Mouse (Mus musculus): ENCODE measurements around the gene Trpv2. TPM values are rescaled to one million over a fixed set of nuclear protein-coding genes. Genes with fewer than 3 reads are reported as not detected.

The Trpv2 gene
- 20.9 and 22.2 TPM in 2 replicates for polyA plus RNA-seq (2015; fragmentation: Nextera tagmentation; extraction: Ambion mirVana)

DNA sequence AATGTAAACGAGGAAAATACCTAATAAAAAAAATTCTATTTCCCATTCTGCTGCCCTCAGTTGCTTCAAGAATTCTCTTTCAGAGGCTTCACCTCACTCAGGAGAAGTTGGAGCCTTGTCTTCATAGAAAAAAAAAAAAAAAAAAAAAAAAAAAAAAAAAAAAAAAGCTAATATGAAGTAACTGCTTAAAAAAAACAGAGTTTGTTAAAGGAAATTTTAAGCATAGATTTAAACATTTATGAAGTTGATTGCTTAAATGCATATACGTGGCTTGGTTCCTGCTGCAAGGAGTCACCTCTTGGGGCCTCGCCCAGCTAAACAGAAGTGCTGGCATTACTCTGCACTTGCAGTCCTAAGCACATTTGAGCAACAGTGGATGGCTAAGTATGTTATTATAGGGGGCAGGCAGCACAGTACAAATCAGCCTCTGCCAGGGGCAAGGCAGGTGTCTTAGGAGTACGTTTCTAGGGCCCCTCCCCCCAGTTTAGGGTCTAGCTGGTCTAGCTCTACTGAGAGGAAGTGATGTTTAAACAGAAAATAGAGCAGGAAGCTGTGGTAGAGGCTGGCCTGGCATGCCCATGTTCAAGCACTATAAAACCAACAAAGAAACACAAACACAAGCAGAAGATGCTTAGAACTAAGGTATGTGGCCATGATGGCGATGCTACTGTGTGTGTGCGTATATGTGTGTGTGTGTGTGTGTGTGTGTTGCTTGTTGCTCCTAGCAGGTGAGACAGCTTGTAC is at the start of gene Trpv2:
Gene Trpv2 (plus strand): TSS at position 528 of the 744 bp plus-strand sequence.
- H3K27me3 ChIP-seq (ENCODE audit: control insufficient read depth, insufficient read depth, low read length) = no peaks in the 10 kb centered on the region; the same call in 1 of the 2 replicates
- peak within 1 kb of the TSS; percentile 99 for H3K4me2 ChIP-seq (ENCODE audit: low read depth, low read length)
- H3K4me3 ChIP-seq (replicated peaks; ENCODE audit: low read length) = peak within 1 kb of the TSS; percentile 65
- H3K9me3 ChIP-seq (replicated peaks; ENCODE audit: control insufficient read depth, low read length) = no peaks in the 10 kb centered on the region
- peaks cover 7% of the 10 kb centered on the region; the same call in 1 of the 2 replicates for H3K4me1 ChIP-seq (ENCODE audit: control insufficient read depth, insufficient read depth, low read length)
- no peak within 1 kb of the TSS for H3K27ac ChIP-seq (ENCODE audit: low read length)
- H3K9ac ChIP-seq (ENCODE audit: low read length) = no peak within 1 kb of the TSS; the same call in 1 of the 2 replicates
- ATAC-seq (ENCODE audit: insufficient read depth, low FRiP score) = no peak
- 74% methylated on average over 6 of the region's 6 CpGs for WGBS
- no peaks in the 10 kb centered on the region for H3K36me3 ChIP-seq (ENCODE audit: control insufficient read depth, insufficient read depth, low read length)

DNA sequence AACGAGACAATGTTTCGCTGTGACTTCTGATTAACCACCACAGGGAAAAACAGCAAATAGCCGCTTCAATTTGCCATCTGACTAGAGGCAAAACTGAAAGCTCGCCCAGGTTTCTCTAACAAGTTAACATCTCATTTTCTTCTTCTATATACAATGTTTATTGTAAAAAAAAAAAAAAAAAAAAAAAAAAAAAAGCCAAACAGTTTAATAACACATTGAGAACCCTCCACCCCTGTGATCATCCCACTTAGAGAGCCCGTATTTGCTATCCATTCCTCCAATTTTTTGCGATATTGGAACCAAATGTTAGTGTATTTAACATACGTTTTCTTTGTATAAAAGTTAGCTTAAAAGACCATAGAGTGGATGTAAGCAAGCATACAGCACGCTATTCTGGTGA is 37.2 kb upstream of the Trpv2 start:
- Histone ChIP-seq H3K4me3 (replicated peaks; ENCODE audit: low read length) (no peak overlapping the region), H3K4me1 (ENCODE audit: control insufficient read depth, insufficient read depth, low read length) (peaks cover 3% of the 10 kb centered on the region; the same call in 1 of the 2 replicates), H3K4me2 (ENCODE audit: low read depth, low read length) (no peak overlapping the region), H3K9ac (ENCODE audit: low read length) (no peak overlapping the region), H3K9me3 (replicated peaks; ENCODE audit: control insufficient read depth, low read length) (no peaks in the 10 kb centered on the region), H3K27ac (ENCODE audit: low read length) (no peak overlapping the region), H3K27me3 (ENCODE audit: control insufficient read depth, insufficient read depth, low read length) (peaks cover 4% of the 10 kb centered on the region; the same call in 1 of the 2 replicates), H3K36me3 (ENCODE audit: control insufficient read depth, insufficient read depth, low read length) (no peaks in the 10 kb centered on the region)
- no peak for ATAC-seq (ENCODE audit: insufficient read depth, low FRiP score)
- 86% methylated on average over 8 of the region's 8 CpGs for WGBS

DNA sequence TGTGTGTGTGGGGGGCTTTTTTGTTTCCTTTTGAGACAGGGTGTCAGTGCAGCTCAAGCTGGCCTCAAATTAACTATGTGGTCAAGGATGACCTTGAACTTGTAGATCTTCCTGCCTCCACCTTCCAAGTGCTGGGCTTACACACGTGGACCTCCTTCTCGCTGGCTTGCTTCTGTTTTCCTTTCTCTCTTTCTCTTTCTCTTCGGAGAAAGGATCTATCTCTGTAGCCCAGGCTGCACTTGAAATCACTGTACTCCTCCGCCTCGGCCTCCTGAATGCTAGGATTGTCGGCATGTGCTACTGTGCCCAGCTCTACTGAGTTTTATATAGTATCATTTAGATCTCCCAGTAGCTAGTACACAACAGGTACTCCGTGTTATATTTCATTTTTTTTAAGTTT is 36.7 kb upstream of the Trpv2 start:
- Histone ChIP-seq H3K9ac (ENCODE audit: low read length) (no peak overlapping the region), H3K36me3 (ENCODE audit: control insufficient read depth, insufficient read depth, low read length) (no peaks in the 10 kb centered on the region), H3K4me3 (replicated peaks; ENCODE audit: low read length) (no peak overlapping the region), H3K27ac (ENCODE audit: low read length) (no peak overlapping the region), H3K4me1 (ENCODE audit: control insufficient read depth, insufficient read depth, low read length) (peaks cover 3% of the 10 kb centered on the region; the same call in 1 of the 2 replicates), H3K4me2 (ENCODE audit: low read depth, low read length) (0 out of 2 replicates have a peak overlapping the region, but pooled peaks have one; percentile 3), H3K27me3 (ENCODE audit: control insufficient read depth, insufficient read depth, low read length) (peaks cover 4% of the 10 kb centered on the region; the same call in 1 of the 2 replicates), H3K9me3 (replicated peaks; ENCODE audit: control insufficient read depth, low read length) (no peaks in the 10 kb centered on the region)
- WGBS = 57% methylated on average over 7 of the region's 7 CpGs
- no peak for ATAC-seq (ENCODE audit: insufficient read depth, low FRiP score)

DNA sequence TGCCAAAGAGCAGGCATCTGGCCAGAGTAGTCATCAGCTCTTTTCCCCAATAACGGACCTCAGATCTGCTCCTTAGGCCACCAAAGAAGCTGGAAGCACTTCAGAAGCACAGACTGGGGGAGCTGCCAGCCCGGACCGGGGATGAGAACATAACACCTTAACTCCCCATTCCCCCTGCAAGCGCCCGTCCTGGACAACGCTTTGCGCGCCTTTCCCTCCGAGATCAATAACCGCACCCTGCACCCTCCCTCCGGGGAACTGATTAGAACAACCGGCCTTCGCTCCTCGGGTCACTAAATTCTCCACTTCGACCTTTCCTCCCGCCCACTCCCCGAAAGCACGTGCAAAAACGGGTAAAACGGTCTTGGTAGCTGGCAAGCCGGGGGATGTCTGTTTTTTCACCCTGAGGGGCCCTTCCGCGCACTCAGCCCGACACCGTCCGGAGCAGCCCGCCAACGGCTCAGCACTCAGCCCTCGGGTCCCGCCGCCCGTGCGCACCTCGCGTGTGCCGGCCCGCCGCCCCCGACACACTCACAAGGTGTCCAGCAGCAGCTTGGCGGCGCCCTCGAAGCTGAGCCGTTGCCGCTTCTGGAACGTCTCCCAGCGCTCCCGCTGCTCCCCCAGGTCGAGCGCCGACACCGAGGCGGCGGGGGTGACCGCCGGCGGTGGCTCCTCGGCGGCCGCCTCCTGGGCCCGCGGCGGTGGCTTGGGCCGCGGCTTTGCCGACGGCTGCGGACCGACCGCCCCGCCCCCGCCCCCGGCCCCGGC is 35.8 kb upstream of the Trpv2 start:
- Histone ChIP-seq H3K4me1 (ENCODE audit: control insufficient read depth, insufficient read depth, low read length) (peaks cover 3% of the 10 kb centered on the region; the same call in 1 of the 2 replicates), H3K27me3 (ENCODE audit: control insufficient read depth, insufficient read depth, low read length) (peaks cover 4% of the 10 kb centered on the region; the same call in 1 of the 2 replicates), H3K9ac (ENCODE audit: low read length) (peak overlapping the region; percentile 92), H3K27ac (ENCODE audit: low read length) (peak overlapping the region; percentile 34; the same call in 1 of the 2 replicates), H3K9me3 (replicated peaks; ENCODE audit: control insufficient read depth, low read length) (no peaks in the 10 kb centered on the region), H3K36me3 (ENCODE audit: control insufficient read depth, insufficient read depth, low read length) (no peaks in the 10 kb centered on the region), H3K4me3 (replicated peaks; ENCODE audit: low read length) (peak overlapping the region; percentile 79), H3K4me2 (ENCODE audit: low read depth, low read length) (peak overlapping the region; percentile 90)
- WGBS = under 1% methylated on average over 71 of the region's 73 CpGs
- ATAC-seq (ENCODE audit: insufficient read depth, low FRiP score) = peak; percentile 81

DNA sequence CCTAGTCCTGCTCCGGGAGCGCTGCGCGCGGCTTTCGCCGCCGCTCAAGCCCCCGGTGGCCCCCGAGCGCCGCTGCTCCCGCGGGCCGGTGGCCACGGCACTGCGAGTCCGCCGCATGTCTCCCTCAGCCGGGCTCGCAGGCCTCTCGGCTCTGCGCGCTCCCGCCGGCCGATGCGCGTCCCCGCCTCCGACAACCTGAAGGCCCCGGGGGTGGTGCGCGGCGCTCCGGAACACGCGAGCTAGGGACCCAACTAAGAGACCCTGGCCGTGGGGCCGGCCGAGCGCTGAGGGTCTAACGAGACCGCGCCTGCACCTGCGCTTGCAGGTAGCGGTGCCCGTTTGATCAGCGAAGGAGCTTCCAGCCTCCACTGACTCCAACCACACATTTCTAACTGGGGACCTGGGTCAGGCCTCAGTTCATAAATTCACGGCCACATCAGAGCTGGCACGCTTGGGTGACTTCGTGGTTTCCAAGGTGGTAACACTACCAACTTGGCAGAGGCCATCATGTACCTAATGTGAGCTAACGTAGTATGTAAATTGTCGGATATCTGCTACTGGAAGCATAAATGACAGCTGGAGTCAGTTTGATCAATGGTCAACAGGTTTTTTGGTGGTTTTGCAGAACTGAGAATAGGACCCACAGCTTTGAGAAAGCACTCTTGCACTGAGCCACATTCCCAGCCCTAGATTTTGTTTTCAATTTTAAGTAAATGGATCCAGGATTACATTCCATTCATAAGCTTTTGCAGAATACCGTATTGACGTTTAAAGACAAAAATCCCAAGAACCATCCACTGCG is 35.0 kb upstream of the Trpv2 start, which contains the start of gene Cenpv:
Gene Cenpv (minus strand): TSS at position 173 of the 802 bp plus-strand sequence.
- WGBS = 7% methylated on average over 53 of the region's 57 CpGs
- H3K27ac ChIP-seq (ENCODE audit: low read length) = peak within 1 kb of the TSS; percentile 34; the same call in 1 of the 2 replicates
- H3K9me3 ChIP-seq (replicated peaks; ENCODE audit: control insufficient read depth, low read length) = no peaks in the 10 kb centered on the region

DNA sequence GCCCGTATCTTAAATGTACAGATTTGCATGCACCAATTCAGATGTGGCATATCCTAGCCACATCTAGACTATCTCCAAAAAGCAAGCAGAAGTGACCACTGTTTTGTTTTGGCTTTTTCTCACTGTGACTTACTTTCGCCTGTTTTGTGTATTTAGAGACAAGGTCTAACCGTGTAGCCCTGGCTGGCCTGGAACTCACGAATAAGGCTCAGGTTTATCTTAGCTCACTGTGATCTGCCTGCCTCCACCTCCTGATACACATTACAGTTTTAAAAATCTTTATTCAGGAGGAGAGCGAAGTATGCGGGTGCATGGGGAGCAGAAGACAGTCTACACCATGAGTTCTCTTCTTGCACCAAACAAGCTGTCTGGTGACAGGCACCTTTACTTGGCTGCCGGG is 34.1 kb upstream of the Trpv2 start:
- H3K27me3 ChIP-seq (ENCODE audit: control insufficient read depth, insufficient read depth, low read length) = peaks cover 4% of the 10 kb centered on the region; the same call in 1 of the 2 replicates
- H3K36me3 ChIP-seq (ENCODE audit: control insufficient read depth, insufficient read depth, low read length) = no peaks in the 10 kb centered on the region
- H3K9ac ChIP-seq (ENCODE audit: low read length) = no peak overlapping the region
- H3K4me2 ChIP-seq (ENCODE audit: low read depth, low read length) = no peak overlapping the region
- H3K4me1 ChIP-seq (ENCODE audit: control insufficient read depth, insufficient read depth, low read length) = peaks cover 3% of the 10 kb centered on the region; the same call in 1 of the 2 replicates
- 81% methylated on average over 7 of the region's 7 CpGs for WGBS
- H3K4me3 ChIP-seq (replicated peaks; ENCODE audit: low read length) = no peak overlapping the region
- H3K27ac ChIP-seq (ENCODE audit: low read length) = no peak overlapping the region
- H3K9me3 ChIP-seq (replicated peaks; ENCODE audit: control insufficient read depth, low read length) = no peaks in the 10 kb centered on the region
- ATAC-seq (ENCODE audit: insufficient read depth, low FRiP score) = no peak

More for the DNA sequence above, 35.0 kb upstream of the Trpv2 start, which contains the start of gene Cenpv:
- Histone ChIP-seq H3K4me3 (replicated peaks; ENCODE audit: low read length) (peak within 1 kb of the TSS; percentile 79), H3K4me2 (ENCODE audit: low read depth, low read length) (peak within 1 kb of the TSS; percentile 90), H3K36me3 (ENCODE audit: control insufficient read depth, insufficient read depth, low read length) (no peaks in the 10 kb centered on the region), H3K4me1 (ENCODE audit: control insufficient read depth, insufficient read depth, low read length) (peaks cover 3% of the 10 kb centered on the region; the same call in 1 of the 2 replicates), H3K9ac (ENCODE audit: low read length) (peak within 1 kb of the TSS; percentile 92), H3K27me3 (ENCODE audit: control insufficient read depth, insufficient read depth, low read length) (peaks cover 4% of the 10 kb centered on the region; the same call in 1 of the 2 replicates)
- ATAC-seq (ENCODE audit: insufficient read depth, low FRiP score) = peak; percentile 83

DNA sequence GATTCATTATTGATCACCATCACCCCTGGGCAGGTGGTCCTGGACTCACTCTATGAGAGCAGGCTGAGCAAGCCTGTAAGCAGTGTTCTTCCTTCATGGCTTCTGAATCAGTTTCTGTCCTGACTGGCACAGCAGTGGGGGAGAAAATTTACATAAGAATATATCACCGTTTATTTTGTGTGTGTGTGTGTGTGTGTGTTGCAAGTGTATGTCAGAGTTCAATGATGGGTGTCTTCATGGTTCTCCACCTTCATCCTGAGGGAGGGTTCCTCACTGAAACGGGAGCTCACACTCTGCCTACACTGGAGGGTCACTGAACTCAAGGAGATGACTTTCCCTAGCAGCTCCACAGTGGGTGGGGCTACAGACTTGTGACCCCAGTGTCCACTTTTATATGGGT is 33.3 kb upstream of the Trpv2 start:
- no peak for ATAC-seq (ENCODE audit: insufficient read depth, low FRiP score)
- no peak overlapping the region for H3K9ac ChIP-seq (ENCODE audit: low read length)
- no peaks in the 10 kb centered on the region for H3K9me3 ChIP-seq (replicated peaks; ENCODE audit: control insufficient read depth, low read length)
- H3K4me3 ChIP-seq (replicated peaks; ENCODE audit: low read length) = no peak overlapping the region
- WGBS = 55% methylated on average over 2 of the region's 2 CpGs
- H3K36me3 ChIP-seq (ENCODE audit: control insufficient read depth, insufficient read depth, low read length) = no peaks in the 10 kb centered on the region
- H3K27me3 ChIP-seq (ENCODE audit: control insufficient read depth, insufficient read depth, low read length) = peaks cover 4% of the 10 kb centered on the region; the same call in 1 of the 2 replicates
- no peak overlapping the region for H3K27ac ChIP-seq (ENCODE audit: low read length)
- peaks cover 3% of the 10 kb centered on the region; the same call in 1 of the 2 replicates for H3K4me1 ChIP-seq (ENCODE audit: control insufficient read depth, insufficient read depth, low read length)
- H3K4me2 ChIP-seq (ENCODE audit: low read depth, low read length) = no peak overlapping the region

DNA sequence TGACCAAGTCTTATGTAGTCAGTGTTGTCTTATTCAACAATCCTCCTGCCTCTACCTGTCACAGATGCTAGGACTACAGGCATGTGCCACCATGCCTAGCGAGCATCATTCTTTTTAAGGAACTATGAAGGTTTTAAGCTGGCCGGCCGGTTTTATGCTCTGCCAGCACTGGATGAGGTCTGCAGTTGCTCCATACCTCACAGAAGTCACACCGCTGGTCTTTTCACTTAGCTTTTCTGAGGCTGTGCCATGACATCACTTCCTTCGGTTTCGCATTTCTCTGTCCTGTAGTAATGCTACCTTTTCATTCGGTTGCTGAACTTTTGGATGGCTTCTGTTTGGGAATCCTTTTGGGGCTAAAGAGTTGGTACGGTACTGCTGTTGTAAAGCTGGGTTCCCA is 32.7 kb upstream of the Trpv2 start:
- Histone ChIP-seq H3K4me2 (ENCODE audit: low read depth, low read length) (no peak overlapping the region), H3K27ac (ENCODE audit: low read length) (0 out of 2 replicates have a peak overlapping the region, but pooled peaks have one; percentile 26), H3K36me3 (ENCODE audit: control insufficient read depth, insufficient read depth, low read length) (no peaks in the 10 kb centered on the region), H3K4me1 (ENCODE audit: control insufficient read depth, insufficient read depth, low read length) (peaks cover 3% of the 10 kb centered on the region; the same call in 1 of the 2 replicates), H3K27me3 (ENCODE audit: control insufficient read depth, insufficient read depth, low read length) (peaks cover 4% of the 10 kb centered on the region; the same call in 1 of the 2 replicates), H3K9me3 (replicated peaks; ENCODE audit: control insufficient read depth, low read length) (no peaks in the 10 kb centered on the region), H3K4me3 (replicated peaks; ENCODE audit: low read length) (no peak overlapping the region), H3K9ac (ENCODE audit: low read length) (no peak overlapping the region)
- 70% methylated on average over 8 of the region's 8 CpGs for WGBS
- no peak for ATAC-seq (ENCODE audit: insufficient read depth, low FRiP score)
